Mouse (Mus musculus) heart, embryonic 13.5 days (tissue): ENCODE results near the gene 9330182L06Rik. TPM values are rescaled to one million over a fixed set of nuclear protein-coding genes. Genes with fewer than 3 reads are reported as not detected.
A peak's percentile ranks its signal among the peaks of the same experiment; 100 is the strongest.

Experiments used
- microRNA counts: library from miRNA; unstranded; fragments of <30 nt; microRNA quantifications from one replicate; lab custom pipeline; 2016
- microRNA-seq: library from miRNA; unstranded; fragments of <30 nt; microRNA quantifications from one replicate; pipeline ENCODE4, GENCODE M21; 2016
- polyA plus RNA-seq: library from polyadenylated mRNA; unstranded; fragments of >200 nt; fragmentation: Nextera tagmentation; extraction: Ambion mirVana; gene quantifications from 2 replicates; pipeline ENCODE4 v1.2.1, GENCODE M21; 2015

The 9330182L06Rik gene
- polyA plus RNA-seq, 1 experiment from 2014 or later, result 1.4 TPM

MicroRNAs encoded within 50 kb of the gene (microRNA counts, 519-probe panel; counts per million panel counts)
- 209 counts per million, percentile 61 among the panel's probes with 10 or more counts for microRNA mmu-miR-879 (lab: Ali Mortazavi, UCI)

Small RNA genes within 50 kb of the gene (microRNA-seq; reads per million reads assigned to microRNA genes)
- gene Mir879, result 1.8 reads per million

Other genes starting within 250 kb of the 9330182L06Rik start
- 9.3 and 9.7 TPM in 2 replicates for gene Tmem243, start 165.4 kb upstream of the 9330182L06Rik start, polyA plus RNA-seq
- 24.5 and 27.7 TPM in 2 replicates for gene Dmtf1, start 104.3 kb upstream of the 9330182L06Rik start, polyA plus RNA-seq